Mouse (Mus musculus) liver, adult 2 months (tissue): ENCODE measurements around the gene Mpp6.

ENCODE experiments used
- CTCF ChIP-seq: fragments of 200-500 bp; IDR thresholded peaks from 2 replicates; pipeline ENCODE4 v1.5.1; 2011; ENCODE audit warnings: low read depth, low read length, control low read depth
- POLR2A ChIP-seq: fragments of 200-500 bp; IDR thresholded peaks from 2 replicates; pipeline ENCODE4 v1.6.1; 2011; ENCODE audit warnings: low read length, control low read depth; ENCODE audit not compliant: insufficient read depth; ENCODE audit errors: extremely low read depth

GRCm38 (mm10) chr6:50109757-50110378, at the start of gene Mpp6:
- TF ChIP-seq CTCF (peak; percentile 59), POLR2A (0 out of 2 replicates have a peak, but pooled peaks have one; percentile 15)
